Mouse (Mus musculus) limb, embryonic 10.5 days (tissue): Measurements from ENCODE around the gene Smyd2. TPM values are rescaled to one million over a fixed set of nuclear protein-coding genes. Genes with fewer than 3 reads are reported as not detected.
A peak's percentile ranks its signal among the peaks of the same experiment; 100 is the strongest.

ENCODE experiments used
- DNase-seq: peaks from one replicate; pipeline ENCODE4 v3.0.0-alpha.2; 2017; ENCODE audit warnings: low spot score
- H3K27ac ChIP-seq: fragments of 300-500 bp; sonication (generic); 2 replicates; pipeline ENCODE4 v1.5.1; 2016; ENCODE audit warnings: mild to moderate bottlenecking
- H3K27me3 ChIP-seq: fragments of 300-500 bp; sonication (generic); 2 replicates; pipeline ENCODE4 v1.6.1; 2016; ENCODE audit warnings: low read depth, mild to moderate bottlenecking; ENCODE audit not compliant: poor library complexity, severe bottlenecking
- H3K36me3 ChIP-seq: fragments of 300-500 bp; sonication (generic); 2 replicates; pipeline ENCODE4 v1.6.1; 2016; ENCODE audit warnings: mild to moderate bottlenecking, moderate library complexity
- H3K4me1 ChIP-seq: fragments of 300-500 bp; sonication (generic); 2 replicates; pipeline ENCODE4 v1.6.1; 2016
- H3K4me3 ChIP-seq: fragments of 300-500 bp; sonication (generic); 2 replicates; pipeline ENCODE4 v1.5.1; 2016; ENCODE audit warnings: mild to moderate bottlenecking, moderate library complexity
- H3K9me3 ChIP-seq: fragments of 300-500 bp; sonication (generic); replicated peaks from 2 replicates; pipeline ENCODE4 v1.6.1; 2016; ENCODE audit warnings: mild to moderate bottlenecking
- WGBS: fragments of 180-500 bp; shearing (Covaris S2); methylation state at CpG from one replicate; pipeline ENCODE4 v1.1.7; 2016; 5-methylcytosine and 5-hydroxymethylcytosine counted together
- polyA plus RNA-seq: library from polyadenylated mRNA; unstranded; fragments of >200 nt; fragmentation: Nextera tagmentation; extraction: Ambion mirVana; gene quantifications from 2 replicates; pipeline ENCODE4 v1.2.1, GENCODE M21; 2016

Gene Smyd2
- polyA plus RNA-seq, 1 experiment from 2014 or later = 79.5 TPM

DNA sequence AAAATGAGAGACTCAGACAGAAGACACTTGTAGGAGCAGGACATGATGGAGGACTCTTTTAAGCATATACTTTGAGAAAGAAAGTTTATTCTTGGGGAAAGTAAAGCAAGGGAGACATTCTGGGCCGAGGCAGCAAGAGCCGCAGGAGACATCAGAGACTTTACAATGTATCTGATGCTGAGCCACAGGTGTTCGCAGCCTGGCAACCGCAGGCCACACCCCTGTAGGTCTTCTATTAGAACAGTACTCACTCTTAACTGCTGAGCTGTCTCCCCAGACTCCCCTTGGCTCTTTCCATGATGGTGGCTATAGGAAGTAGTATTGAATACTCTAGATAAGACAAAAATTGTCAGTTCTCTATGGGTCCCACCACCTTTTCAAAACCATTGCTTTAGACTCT is 7.7 kb upstream of the Smyd2 start:
- 61% methylated on average over 4 of the region's 4 CpGs for WGBS
- Histone ChIP-seq H3K27me3 (peaks cover 3% of the 10 kb centered on the region; the same call in 1 of the 2 replicates), H3K36me3 (no peaks in the 10 kb centered on the region)

DNA sequence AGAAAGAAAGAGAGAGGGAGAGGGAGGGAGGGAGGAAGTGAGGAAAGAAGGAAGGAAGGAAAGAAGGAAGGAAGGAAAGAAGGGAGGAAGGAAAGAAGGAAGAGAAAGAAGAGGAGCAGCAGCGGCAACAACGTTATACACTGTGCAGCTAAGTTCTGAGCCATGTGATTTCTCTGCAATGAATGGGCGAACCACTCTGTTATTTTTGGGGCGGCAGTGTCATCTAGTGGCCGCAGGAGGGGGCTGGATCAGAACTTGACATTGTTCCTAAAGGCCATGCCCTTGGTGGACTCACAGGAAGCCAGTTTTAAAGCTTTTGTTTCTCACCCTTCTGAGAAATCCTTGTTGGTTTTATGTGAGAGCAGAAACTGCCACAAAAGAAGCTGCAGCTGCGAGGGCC is 5.5 kb upstream of the Smyd2 start:
- peak overlapping the region; percentile 76 for H3K27ac ChIP-seq
- no peaks in the 10 kb centered on the region for H3K9me3 ChIP-seq
- H3K4me1 ChIP-seq = peaks cover 42% of the 10 kb centered on the region
- H3K36me3 ChIP-seq = no peaks in the 10 kb centered on the region
- WGBS = 5% methylated on average over 6 of the region's 6 CpGs
- peaks cover 14% of the 10 kb centered on the region; the same call in 1 of the 2 replicates for H3K27me3 ChIP-seq
- DNase-seq = peak; percentile 64
- H3K4me3 ChIP-seq = no peak overlapping the region

More for the DNA sequence above, 7.7 kb upstream of the Smyd2 start:
- Histone ChIP-seq H3K4me3 (no peak overlapping the region), H3K9me3 (no peaks in the 10 kb centered on the region), H3K4me1 (peaks cover 30% of the 10 kb centered on the region), H3K27ac (no peak overlapping the region)
- no peak for DNase-seq

DNA sequence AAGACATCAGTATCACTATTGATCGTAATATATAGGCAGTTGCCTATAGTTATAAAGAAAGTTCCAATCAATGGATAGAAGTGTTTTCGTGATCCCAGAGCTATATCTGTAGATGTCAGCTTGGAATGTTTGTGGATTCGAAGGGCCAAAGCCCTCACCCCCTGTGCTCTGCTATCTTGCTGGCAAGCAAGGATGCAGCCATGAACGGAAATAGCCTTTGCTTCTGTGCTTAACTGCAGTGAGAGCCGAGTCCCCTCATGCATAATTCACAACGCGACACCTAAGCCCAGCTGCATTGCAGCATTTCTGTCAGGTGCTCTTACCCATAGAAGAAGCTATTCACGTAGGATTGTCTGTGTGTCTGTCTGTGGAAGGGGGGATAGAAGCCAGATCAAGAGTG is 4.1 kb upstream of the Smyd2 start:
- Histone ChIP-seq H3K27me3 (peaks cover 14% of the 10 kb centered on the region; the same call in 1 of the 2 replicates), H3K27ac (peak overlapping the region; percentile 14; the same call in 1 of the 2 replicates), H3K4me3 (no peak overlapping the region), H3K4me1 (peaks cover 56% of the 10 kb centered on the region), H3K9me3 (no peaks in the 10 kb centered on the region), H3K36me3 (no peaks in the 10 kb centered on the region)
- WGBS = 67% methylated on average over 8 of the region's 8 CpGs
- peak; percentile 28 for DNase-seq

DNA sequence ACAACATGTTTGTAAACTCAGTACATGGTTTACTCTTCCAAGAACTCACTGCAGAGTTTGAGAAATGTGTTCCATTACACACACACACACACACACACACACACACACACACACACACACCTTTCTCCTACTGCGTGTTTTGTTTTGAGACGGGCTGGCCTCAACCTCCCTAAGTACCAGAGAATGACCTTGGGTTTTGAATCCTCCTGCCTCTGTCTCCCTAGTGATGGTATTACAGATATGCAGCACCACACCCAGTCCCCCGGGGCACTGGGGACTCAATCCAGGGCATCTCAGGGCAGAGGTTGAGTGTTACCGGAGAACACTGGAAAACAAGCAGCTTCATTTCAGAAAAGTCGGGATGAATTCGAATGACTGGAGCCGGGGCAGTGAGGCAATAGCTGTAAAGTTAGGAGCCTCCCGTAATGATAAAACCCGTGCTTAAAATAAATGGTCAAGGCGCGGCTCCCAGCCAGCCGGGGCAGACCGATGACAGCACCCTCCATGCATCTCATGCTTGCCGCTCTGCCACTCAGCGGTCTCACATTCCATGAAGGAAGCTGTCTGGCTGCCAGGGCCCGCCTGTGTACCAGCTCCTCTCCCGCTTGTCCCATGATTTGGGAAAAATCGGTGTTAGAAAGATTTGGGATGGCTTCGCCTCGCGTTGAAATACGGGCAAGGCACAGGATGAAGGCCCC is 1.9 kb upstream of the Smyd2 start:
- no peak for DNase-seq
- Histone ChIP-seq H3K27ac (no peak overlapping the region; the same call in 1 of the 2 replicates), H3K9me3 (no peaks in the 10 kb centered on the region), H3K4me3 (no peak overlapping the region), H3K27me3 (peaks cover 14% of the 10 kb centered on the region; the same call in 1 of the 2 replicates), H3K4me1 (peaks cover 61% of the 10 kb centered on the region), H3K36me3 (no peaks in the 10 kb centered on the region)
- WGBS = 82% methylated on average over 22 of the region's 22 CpGs

DNA sequence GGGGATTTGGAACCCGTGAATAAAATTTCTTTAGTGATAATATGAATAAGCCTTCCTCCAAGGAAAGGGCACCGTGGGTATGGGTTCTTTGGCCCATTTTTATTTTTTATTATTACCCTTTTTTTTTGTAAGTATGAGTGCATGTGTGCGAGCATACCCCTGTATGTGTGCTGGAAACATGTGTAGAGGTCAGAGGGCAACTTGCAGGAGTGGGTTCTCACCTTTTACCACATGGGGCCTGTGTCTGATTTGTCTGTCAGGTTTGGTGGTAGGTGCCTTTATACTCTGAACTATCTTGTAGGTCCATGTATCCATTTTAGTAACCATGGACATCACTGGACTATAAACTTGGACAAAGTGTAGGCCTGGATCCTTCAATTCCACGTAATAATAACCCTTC is 994 bp upstream of the Smyd2 start:
- DNase-seq = no peak
- H3K36me3 ChIP-seq = no peaks in the 10 kb centered on the region
- peaks cover 14% of the 10 kb centered on the region; the same call in 1 of the 2 replicates for H3K27me3 ChIP-seq
- no peak overlapping the region for H3K4me3 ChIP-seq
- WGBS = 71% methylated on average over 4 of the region's 4 CpGs
- no peaks in the 10 kb centered on the region for H3K9me3 ChIP-seq
- no peak overlapping the region for H3K27ac ChIP-seq
- peaks cover 70% of the 10 kb centered on the region for H3K4me1 ChIP-seq

DNA sequence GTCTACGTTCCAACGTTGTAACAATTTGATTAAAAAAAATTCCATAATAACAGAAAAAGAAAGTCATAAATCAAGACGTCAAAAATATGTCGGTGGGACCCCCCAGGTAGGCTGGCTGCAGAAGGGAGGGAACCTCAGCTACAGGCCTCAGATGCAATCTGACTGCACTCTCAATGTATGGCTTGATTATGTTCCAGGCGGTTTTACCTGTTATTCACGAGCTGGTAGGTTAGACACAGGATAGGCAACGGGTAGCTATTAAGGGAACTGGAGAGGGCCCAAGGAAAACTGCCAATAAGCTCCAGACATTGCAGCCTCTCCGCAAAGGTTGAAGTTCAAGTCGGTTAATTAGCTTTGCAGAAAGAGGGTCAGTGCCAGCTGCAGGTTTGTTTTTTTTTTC is 558 bp upstream of the Smyd2 start:
- Histone ChIP-seq H3K36me3 (no peaks in the 10 kb centered on the region), H3K9me3 (no peaks in the 10 kb centered on the region), H3K4me1 (peaks cover 70% of the 10 kb centered on the region), H3K4me3 (peak overlapping the region; percentile 87), H3K27ac (peak overlapping the region; percentile 97), H3K27me3 (peaks cover 14% of the 10 kb centered on the region; the same call in 1 of the 2 replicates)
- WGBS = 9% methylated on average over 9 of the region's 9 CpGs
- no peak for DNase-seq

DNA sequence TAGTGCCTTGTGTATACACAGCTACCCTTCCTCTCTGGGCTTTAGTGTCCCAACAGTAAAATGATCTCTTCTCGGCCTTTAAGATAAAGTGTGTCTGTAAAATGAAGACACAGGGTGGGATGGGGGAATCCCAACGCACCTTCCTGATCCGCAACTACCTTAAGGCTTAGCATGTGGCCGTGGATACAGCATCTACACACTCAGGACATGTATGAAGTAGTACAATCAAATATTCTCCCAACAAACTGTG is 670 bp downstream of the Smyd2 start:
- H3K9me3 ChIP-seq = no peaks in the 10 kb centered on the region
- peak overlapping the region; percentile 87 for H3K4me3 ChIP-seq
- 0% methylated on average over 4 of the region's 4 CpGs for WGBS
- H3K27me3 ChIP-seq = peaks cover 14% of the 10 kb centered on the region; the same call in 1 of the 2 replicates
- no peaks in the 10 kb centered on the region for H3K36me3 ChIP-seq
- DNase-seq = no peak
- H3K4me1 ChIP-seq = peaks cover 72% of the 10 kb centered on the region
- H3K27ac ChIP-seq = peak overlapping the region; percentile 97

DNA sequence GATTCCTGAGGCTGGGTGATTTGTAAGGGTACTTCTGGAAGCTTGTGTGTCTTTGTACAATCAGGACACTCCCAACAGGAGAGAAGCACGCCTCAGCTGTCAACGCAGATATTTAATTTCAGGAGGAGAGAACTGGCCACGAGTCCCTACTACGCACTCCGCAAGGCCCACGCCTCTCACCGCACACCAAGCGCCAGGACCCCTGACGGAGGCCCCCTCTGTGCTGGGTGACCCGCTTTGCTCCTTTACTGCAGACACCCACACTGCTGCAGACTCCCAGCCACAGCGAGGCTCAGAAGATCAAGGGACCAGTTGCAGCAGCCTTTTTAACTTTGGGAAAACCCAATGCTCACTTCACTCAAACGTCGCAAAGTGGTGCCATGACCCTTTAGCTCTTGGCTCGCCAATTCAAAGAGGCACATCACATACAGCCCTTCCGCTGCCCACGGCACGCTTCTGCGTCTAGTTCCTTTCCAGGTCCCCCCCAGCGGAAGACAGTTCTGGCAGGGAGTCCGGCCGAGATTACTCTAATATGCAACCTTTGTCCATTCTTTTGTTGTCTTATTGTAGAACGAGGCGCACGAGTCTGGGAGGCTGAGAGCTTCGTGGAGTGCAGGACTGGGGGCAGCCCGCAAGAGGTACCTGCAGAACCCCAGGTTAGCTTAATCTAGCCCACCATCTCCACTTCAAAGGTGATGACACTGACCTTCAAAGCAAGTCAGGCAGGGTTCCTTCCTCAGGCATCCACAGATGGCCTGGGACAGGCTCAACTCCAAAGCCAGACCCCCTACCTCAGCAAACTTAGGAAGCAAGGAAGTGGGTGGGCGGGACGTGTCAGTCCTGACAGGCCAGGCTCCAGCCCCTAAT is 1.2 kb downstream of the Smyd2 start:
- WGBS = 28% methylated on average over 28 of the region's 28 CpGs
- H3K27ac ChIP-seq = peak overlapping the region; percentile 97
- DNase-seq = peak; percentile 60
- peaks cover 75% of the 10 kb centered on the region for H3K4me1 ChIP-seq
- H3K9me3 ChIP-seq = no peaks in the 10 kb centered on the region
- no peaks in the 10 kb centered on the region for H3K36me3 ChIP-seq
- peaks cover 14% of the 10 kb centered on the region; the same call in 1 of the 2 replicates for H3K27me3 ChIP-seq
- H3K4me3 ChIP-seq = peak overlapping the region; percentile 87

DNA sequence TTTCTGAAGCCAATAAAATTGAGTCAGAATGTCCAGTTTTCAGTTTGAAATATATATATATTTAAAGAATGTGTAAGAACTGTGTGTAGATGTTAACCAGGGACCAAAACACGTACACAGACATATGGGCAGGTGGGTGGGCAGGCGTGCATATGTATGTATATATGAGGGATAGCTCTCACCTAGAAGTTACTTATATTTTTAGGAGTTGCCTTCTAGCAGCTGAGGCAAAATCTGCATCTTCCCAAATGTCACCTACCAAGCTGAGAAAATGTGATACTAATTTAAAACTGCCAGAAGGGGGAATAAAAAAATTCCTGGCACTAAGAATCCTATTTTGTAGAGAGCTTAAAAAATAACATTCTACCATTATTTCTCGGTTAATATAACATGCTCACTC is 2.4 kb downstream of the Smyd2 start:
- H3K27me3 ChIP-seq = peaks cover 10% of the 10 kb centered on the region; the same call in 1 of the 2 replicates
- no peak for DNase-seq
- peaks cover 78% of the 10 kb centered on the region for H3K4me1 ChIP-seq
- no peaks in the 10 kb centered on the region for H3K36me3 ChIP-seq
- no peaks in the 10 kb centered on the region for H3K9me3 ChIP-seq
- no peak overlapping the region for H3K27ac ChIP-seq
- no peak overlapping the region for H3K4me3 ChIP-seq
- 88% methylated on average over 3 of the region's 3 CpGs for WGBS

DNA sequence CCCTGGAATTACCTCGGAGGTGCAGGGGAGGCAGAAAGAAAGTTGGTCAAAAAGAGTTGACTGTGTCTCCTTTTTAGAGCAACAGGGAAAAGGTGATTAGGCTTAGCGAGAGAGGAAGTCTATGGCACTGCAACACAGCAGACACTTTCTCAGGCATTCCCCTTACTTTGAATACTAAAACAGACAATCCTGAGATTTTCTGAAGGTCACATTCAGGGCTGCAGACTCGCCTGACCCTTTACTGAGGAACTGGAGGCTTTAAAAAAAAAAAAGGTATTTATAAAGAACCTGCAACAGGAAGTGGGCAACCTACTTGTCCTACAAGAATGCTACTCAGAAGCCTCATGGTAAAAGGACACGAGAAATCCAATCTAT is 5.0 kb downstream of the Smyd2 start:
- H3K4me1 ChIP-seq = peaks cover 71% of the 10 kb centered on the region
- WGBS = 43% methylated on average over 4 of the region's 4 CpGs
- peaks cover 12% of the 10 kb centered on the region for H3K36me3 ChIP-seq
- peak overlapping the region; percentile 61 for H3K27ac ChIP-seq
- no peak overlapping the region for H3K4me3 ChIP-seq
- H3K27me3 ChIP-seq = no peaks in the 10 kb centered on the region
- no peak for DNase-seq
- no peaks in the 10 kb centered on the region for H3K9me3 ChIP-seq

DNA sequence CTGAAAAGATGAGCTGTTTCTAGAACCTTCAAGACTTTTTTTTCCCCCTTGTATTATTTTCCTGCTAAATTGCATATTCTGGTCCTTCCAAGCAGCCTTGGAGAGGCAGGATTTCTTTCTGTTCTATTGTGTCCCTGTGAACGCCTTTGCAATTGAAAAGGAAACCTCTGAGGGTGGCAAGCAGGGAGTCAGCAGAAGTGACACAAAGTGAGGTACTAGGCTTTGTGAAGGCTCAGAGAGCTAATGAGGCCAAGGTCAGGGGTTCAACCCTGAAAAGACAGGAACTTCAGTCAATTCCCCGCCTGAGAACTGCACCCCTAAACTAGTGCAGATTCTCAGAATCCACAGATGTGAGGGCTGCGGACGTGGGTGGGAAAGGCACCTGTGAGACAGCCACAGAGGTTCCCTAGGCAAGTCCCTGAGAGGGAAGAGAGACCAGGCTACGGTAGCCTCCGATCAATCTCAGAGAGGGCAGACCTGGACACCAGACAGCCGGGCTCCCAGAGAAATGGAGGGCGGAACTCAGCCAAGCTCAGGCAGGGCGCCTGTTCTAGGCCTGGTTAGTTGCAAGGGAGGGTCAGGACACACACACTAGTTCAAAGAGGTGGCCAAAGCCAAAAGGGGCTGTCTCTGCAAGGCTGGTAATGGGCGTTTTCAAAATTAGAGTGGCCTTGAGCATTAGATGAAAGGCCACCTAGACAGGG is 5.6 kb downstream of the Smyd2 start:
- 40% methylated on average over 10 of the region's 10 CpGs for WGBS
- H3K27ac ChIP-seq = peak overlapping the region; percentile 61
- H3K9me3 ChIP-seq = no peaks in the 10 kb centered on the region
- DNase-seq = no peak
- H3K4me3 ChIP-seq = no peak overlapping the region
- H3K36me3 ChIP-seq = peaks cover 12% of the 10 kb centered on the region
- H3K27me3 ChIP-seq = no peaks in the 10 kb centered on the region
- peaks cover 65% of the 10 kb centered on the region for H3K4me1 ChIP-seq

DNA sequence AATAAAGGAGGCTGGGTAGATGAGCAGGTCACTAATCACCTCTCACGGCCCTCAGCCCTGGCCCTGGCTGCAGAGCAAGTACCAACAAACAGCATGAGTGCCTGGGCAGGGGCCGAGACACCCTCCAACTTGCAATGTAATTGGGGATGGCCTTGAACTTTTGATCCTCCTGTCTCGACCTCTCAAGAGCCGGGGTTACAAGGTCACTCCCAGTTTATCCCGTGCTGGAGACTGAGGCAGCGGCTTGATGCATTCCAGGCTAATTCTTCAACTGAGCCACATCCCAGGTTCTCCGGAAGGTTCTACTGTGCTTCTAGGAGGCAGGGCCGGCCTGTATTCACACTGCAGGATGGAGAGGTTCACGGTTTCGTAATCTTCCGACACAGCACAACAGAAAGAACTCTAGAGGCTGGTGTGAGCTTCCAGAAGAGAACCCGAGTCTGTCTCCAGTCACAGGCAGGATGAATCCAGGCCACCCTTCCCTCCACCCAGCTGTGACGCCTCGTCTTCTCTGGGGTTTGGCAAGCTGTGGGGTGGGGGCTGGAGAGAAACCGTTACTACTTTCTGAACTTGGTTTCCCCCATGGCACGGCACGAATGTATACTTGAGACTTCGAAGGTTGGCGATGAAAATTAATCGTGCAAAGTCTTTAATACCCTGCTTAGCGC is 8.9 kb downstream of the Smyd2 start:
- Histone ChIP-seq H3K4me1 (peaks cover 65% of the 10 kb centered on the region), H3K27ac (0 out of 2 replicates have a peak overlapping the region, but pooled peaks have one; percentile 38), H3K36me3 (peaks cover 19% of the 10 kb centered on the region), H3K9me3 (no peaks in the 10 kb centered on the region), H3K27me3 (no peaks in the 10 kb centered on the region), H3K4me3 (no peak overlapping the region)
- DNase-seq = no peak
- WGBS = 91% methylated on average over 21 of the region's 21 CpGs
